Mouse (Mus musculus) intestine, embryonic 16.5 days (tissue): ENCODE measurements around the gene Nppb. TPM values are rescaled to one million over a fixed set of nuclear protein-coding genes. Genes with fewer than 3 reads are reported as not detected.

Experiments
- ATAC-seq: fragments of 200-750 bp; cut with Nextera tagmentation; 2 replicates; pipeline ENCODE4 v1.8.0; 2017; ENCODE audit warnings: moderate TSS enrichment, moderate library complexity
- H3K27ac ChIP-seq: fragments of 300-500 bp; sonication (generic); 2 replicates; pipeline ENCODE4 v1.5.1; 2014; ENCODE audit warnings: mild to moderate bottlenecking, low read length
- H3K27me3 ChIP-seq: fragments of 300-500 bp; sonication (generic); replicated peaks from 2 replicates; pipeline ENCODE4 v1.6.1; 2014; ENCODE audit warnings: low read length, control low read depth, mixed read lengths; ENCODE audit not compliant: control insufficient read depth, insufficient read depth
- H3K36me3 ChIP-seq: fragments of 300-500 bp; sonication (generic); 2 replicates; pipeline ENCODE4 v1.6.1; 2014; ENCODE audit warnings: low read length, control low read depth; ENCODE audit not compliant: control insufficient read depth, insufficient read depth
- H3K4me1 ChIP-seq: fragments of 300-500 bp; sonication (generic); 2 replicates; pipeline ENCODE4 v1.6.1; 2014; ENCODE audit warnings: low read length, control low read depth, mixed read lengths; ENCODE audit not compliant: control insufficient read depth, insufficient read depth
- H3K4me2 ChIP-seq: fragments of 300-500 bp; sonication (generic); 2 replicates; pipeline ENCODE4 v1.6.1; 2014; ENCODE audit warnings: low read depth, low read length, control low read depth
- H3K4me3 ChIP-seq: fragments of 300-500 bp; sonication (generic); 2 replicates; pipeline ENCODE4 v1.5.1; 2014; ENCODE audit warnings: mild to moderate bottlenecking, low read length
- H3K9ac ChIP-seq: fragments of 300-500 bp; sonication (generic); 2 replicates; pipeline ENCODE4 v1.6.1; 2014; ENCODE audit warnings: low read depth, low read length
- H3K9me3 ChIP-seq: fragments of 300-500 bp; sonication (generic); 2 replicates; pipeline ENCODE4 v1.6.1; 2016; ENCODE audit warnings: low read length, control low read depth; ENCODE audit not compliant: control insufficient read depth
- WGBS: fragments of 180-500 bp; shearing (Covaris S2); extraction: QIAGEN DNeasy Blood & Tissue Kit; methylation state at CpG from one replicate; pipeline ENCODE4 v1.1.7; 2014; 5-methylcytosine and 5-hydroxymethylcytosine counted together
- polyA plus RNA-seq: library from polyadenylated mRNA; unstranded; fragments of >200 nt; fragmentation: Nextera tagmentation; extraction: Ambion mirVana; gene quantifications from 2 replicates; pipeline ENCODE4 v1.2.1, GENCODE M21; 2015

Nppb gene
- polyA plus RNA-seq, 1 experiment from 2014 or later = not detected

DNA sequence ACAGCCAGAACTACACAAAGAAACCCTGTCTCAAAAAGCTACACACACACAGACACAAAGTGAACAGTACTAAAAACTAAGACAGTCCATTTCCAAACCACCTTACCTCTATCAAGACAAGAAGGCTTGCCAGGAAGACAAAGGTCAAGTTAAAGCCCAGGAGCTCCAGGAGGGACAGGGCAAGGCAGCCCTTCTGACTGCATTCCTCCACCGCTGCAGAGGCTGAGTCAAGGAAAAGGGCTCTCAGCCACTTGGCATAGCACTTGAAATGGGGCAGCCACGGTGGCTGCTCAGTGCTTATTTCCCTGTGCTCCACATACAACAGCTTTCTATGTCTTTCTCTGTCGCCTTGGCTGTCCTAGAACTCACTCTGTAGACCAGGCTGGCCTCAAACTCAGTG, 38.4 kb downstream of the Nppb start:
- no peak overlapping the region for H3K27ac ChIP-seq
- H3K36me3 ChIP-seq = peaks cover 10% of the 10 kb centered on the region
- H3K4me2 ChIP-seq = no peak overlapping the region
- no peaks in the 10 kb centered on the region for H3K4me1 ChIP-seq
- H3K9me3 ChIP-seq = no peaks in the 10 kb centered on the region
- no peak overlapping the region for H3K4me3 ChIP-seq
- no peak for ATAC-seq
- no peaks in the 10 kb centered on the region for H3K27me3 ChIP-seq
- H3K9ac ChIP-seq = no peak overlapping the region
- WGBS = 86% methylated on average over 3 of the region's 3 CpGs

DNA sequence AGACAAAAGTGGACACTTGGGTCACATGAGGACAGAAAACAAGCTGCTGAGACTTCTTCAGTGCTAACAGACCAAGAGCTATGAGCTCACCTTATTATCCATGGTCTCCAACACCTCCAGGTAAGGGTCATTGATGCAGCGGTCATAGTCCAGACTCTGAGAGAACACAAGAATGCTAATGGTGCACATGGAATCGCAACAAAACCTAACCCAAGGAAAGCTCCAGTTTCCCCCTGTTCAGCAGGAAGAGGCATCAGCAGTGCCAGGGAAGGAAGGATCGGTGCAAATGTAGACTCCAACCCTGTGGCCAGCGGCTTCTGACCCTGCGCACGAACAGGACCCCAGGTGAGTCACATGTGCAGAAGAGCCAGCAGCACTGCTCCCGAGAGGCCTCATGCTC, 43.7 kb downstream of the Nppb start:
- 93% methylated on average over 7 of the region's 7 CpGs for WGBS
- no peaks in the 10 kb centered on the region for H3K27me3 ChIP-seq
- no peak overlapping the region for H3K9ac ChIP-seq
- no peaks in the 10 kb centered on the region for H3K4me1 ChIP-seq
- H3K4me3 ChIP-seq = no peak overlapping the region
- H3K9me3 ChIP-seq = no peaks in the 10 kb centered on the region
- no peak overlapping the region for H3K27ac ChIP-seq
- no peak overlapping the region for H3K4me2 ChIP-seq
- H3K36me3 ChIP-seq = 0 out of 2 replicates have a peak, but pooled peaks cover 3% of the 10 kb centered on the region
- ATAC-seq = no peak

DNA sequence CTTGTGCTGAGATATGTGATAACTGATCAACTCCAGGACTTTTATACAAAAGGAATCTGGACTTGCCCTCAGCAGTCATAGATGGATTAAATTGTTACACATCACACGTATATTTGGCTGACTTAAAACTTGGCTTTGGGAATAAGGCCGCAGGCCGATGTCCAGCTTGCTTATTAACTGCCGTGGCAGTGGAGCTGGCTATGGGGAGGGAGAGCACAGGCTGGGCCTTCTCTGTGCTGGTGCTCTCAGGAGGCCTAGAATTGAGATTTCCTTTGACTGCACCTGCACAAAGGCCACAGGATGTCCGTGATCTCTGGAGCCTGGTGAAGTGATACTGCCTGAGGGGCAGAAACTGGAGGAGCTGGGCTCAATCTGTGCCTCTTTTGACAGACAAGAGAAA, 44.9 kb downstream of the Nppb start:
- 85% methylated on average over 5 of the region's 5 CpGs for WGBS
- no peaks in the 10 kb centered on the region for H3K4me1 ChIP-seq
- 0 out of 2 replicates have a peak, but pooled peaks cover 5% of the 10 kb centered on the region for H3K36me3 ChIP-seq
- no peaks in the 10 kb centered on the region for H3K27me3 ChIP-seq
- H3K9ac ChIP-seq = no peak overlapping the region
- no peak overlapping the region for H3K27ac ChIP-seq
- H3K4me3 ChIP-seq = no peak overlapping the region
- no peak for ATAC-seq
- H3K9me3 ChIP-seq = no peaks in the 10 kb centered on the region
- no peak overlapping the region for H3K4me2 ChIP-seq

DNA sequence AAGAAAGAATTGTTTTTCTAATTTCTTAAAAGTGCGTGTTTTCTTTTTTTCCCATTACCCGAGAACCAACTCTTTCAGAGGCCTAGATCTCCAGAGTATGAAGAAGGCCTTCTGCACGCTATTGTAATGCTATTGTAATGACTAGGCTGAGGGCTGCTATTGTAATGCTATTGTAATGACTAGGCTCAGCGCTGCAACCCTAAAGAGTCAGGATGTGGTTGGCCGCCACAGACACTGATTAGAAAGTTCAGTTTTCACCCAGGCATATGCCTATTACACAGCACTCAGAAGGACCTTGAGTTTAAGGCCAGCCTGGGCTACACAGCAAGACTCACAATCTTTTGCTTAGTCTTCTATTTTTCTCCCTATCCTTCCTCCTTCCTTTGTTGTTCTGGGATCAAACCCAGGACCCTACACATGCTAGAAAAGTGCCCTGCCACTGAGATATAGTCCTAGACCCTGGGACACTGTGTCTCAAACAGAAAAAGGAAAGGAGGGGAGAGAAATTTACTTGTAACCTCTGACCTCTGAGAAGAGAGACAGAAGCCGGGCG, 48.3 kb downstream of the Nppb start:
- no peak overlapping the region for H3K4me3 ChIP-seq
- no peaks in the 10 kb centered on the region for H3K9me3 ChIP-seq
- H3K27me3 ChIP-seq = no peaks in the 10 kb centered on the region
- H3K9ac ChIP-seq = no peak overlapping the region
- H3K4me2 ChIP-seq = no peak overlapping the region
- H3K36me3 ChIP-seq = 0 out of 2 replicates have a peak, but pooled peaks cover 3% of the 10 kb centered on the region
- WGBS = 84% methylated on average over 7 of the region's 7 CpGs
- peaks cover 7% of the 10 kb centered on the region for H3K4me1 ChIP-seq
- no peak overlapping the region for H3K27ac ChIP-seq
- ATAC-seq = no peak

DNA sequence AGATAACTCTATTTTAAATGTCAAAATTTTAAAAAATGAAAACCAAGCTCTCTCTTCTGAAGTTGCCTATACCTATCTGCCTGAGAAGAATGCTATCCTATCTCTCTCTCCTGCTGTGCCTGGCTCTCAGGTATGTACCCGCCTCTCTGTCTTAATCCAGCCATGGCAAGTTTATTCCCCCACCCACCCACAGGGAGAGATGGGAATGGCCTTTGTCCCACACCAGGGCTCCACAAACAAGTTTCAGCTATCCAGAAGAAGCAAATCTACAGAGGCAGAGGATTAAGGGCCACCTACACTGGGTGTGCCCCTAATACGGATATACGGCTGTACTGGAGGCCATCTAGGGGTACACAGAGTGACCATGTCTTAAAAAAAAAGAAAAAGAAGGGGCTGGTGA, 49.9 kb downstream of the Nppb start:
- H3K27me3 ChIP-seq = no peaks in the 10 kb centered on the region
- 86% methylated on average over 3 of the region's 3 CpGs for WGBS
- no peak overlapping the region for H3K27ac ChIP-seq
- no peak overlapping the region for H3K4me3 ChIP-seq
- ATAC-seq = no peak
- H3K4me1 ChIP-seq = peaks cover 18% of the 10 kb centered on the region
- no peak overlapping the region for H3K9ac ChIP-seq
- no peak overlapping the region for H3K4me2 ChIP-seq
- H3K9me3 ChIP-seq = no peaks in the 10 kb centered on the region
- H3K36me3 ChIP-seq = 0 out of 2 replicates have a peak, but pooled peaks cover 3% of the 10 kb centered on the region

Other genes starting within 250 kb of the Nppb start
- gene Zfp984, start 176.0 kb upstream of the Nppb start, polyA plus RNA-seq = 12.8 and 13.6 TPM in 2 replicates
- 3.5 and 4.3 TPM in 2 replicates for gene Zfp933, start 137.4 kb upstream of the Nppb start, polyA plus RNA-seq
- gene Miip, start 117.0 kb upstream of the Nppb start, polyA plus RNA-seq = 33.5 and 38.1 TPM in 2 replicates
- gene Fv1, start 116.8 kb upstream of the Nppb start, polyA plus RNA-seq = 7.4 and 7.6 TPM in 2 replicates
- gene Mfn2, start 81.1 kb upstream of the Nppb start, polyA plus RNA-seq = 50.8 and 59.7 TPM in 2 replicates
- gene Plod1, start 49.0 kb upstream of the Nppb start, polyA plus RNA-seq = 39.0 and 42.7 TPM in 2 replicates
- gene 2510039O18Rik, start 44.9 kb upstream of the Nppb start, polyA plus RNA-seq = 4.5 and 11.3 TPM in 2 replicates
- gene Nppa, start 14.9 kb downstream of the Nppb start, polyA plus RNA-seq = 0.22 and 0.51 TPM in 2 replicates
- 4.5 TPM in 2 replicates for gene Clcn6, start 53.0 kb downstream of the Nppb start, polyA plus RNA-seq
- gene Mthfr, start 53.3 kb downstream of the Nppb start, polyA plus RNA-seq = 14.3 and 19.4 TPM in 2 replicates
- 19.6 and 22.2 TPM in 2 replicates for gene Agtrap, start 102.2 kb downstream of the Nppb start, polyA plus RNA-seq
- 29.3 and 30.1 TPM in 2 replicates for gene Mad2l2, start 144.6 kb downstream of the Nppb start, polyA plus RNA-seq
- gene Draxin, start 144.9 kb downstream of the Nppb start, polyA plus RNA-seq = 0.06 and 0.07 TPM in 2 replicates
- gene Fbxo6, start 166.4 kb downstream of the Nppb start, polyA plus RNA-seq = 22.7 and 23.8 TPM in 2 replicates
- 6.8 and 7.3 TPM in 2 replicates for gene Fbxo44, start 174.7 kb downstream of the Nppb start, polyA plus RNA-seq
- 0.34 and 0.64 TPM in 2 replicates for gene Fbxo2, start 174.8 kb downstream of the Nppb start, polyA plus RNA-seq